Mouse (Mus musculus): ENCODE data around the gene Hcn1.

The Hcn1 gene

DNA sequence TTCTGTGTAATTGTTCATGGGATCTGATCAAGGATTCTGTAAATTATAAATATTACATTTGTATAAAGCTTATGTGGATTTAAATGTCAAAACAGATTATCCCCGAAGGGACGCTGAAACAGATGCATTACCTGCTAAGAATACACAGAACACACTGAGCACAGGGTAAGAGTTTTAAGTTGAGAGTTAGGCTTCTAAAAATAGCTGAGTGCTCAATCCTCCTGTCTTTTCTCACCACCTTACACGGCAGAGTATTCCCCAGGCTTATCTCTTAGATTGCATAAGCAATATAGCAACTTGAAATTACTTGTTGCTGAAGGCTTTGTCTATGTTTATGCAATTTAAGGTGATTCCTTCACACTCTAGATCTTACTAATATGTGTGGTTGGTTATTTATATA, 256.3 kb downstream of the Hcn1 start:
- no peak for DNase-seq (ENCODE audit: low read depth, low spot score)

DNA sequence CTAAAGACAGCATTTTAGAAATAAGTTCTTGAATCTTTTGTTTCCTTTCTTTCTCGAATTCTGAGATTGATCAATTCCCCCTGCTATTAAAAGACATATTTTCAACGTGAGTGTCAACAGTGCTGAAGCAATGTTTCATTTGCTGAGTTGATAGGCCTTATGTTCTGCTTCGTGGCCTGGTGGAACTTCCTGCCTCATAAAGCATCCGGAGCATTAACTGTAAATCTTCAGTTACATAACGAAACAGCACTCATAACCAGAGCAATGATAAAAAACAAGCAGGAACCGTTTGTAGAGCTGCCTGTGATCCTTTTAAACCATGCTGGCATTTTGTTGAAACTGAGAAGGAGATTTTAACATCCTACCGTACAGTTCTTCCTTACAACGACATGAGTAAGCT, 275.7 kb downstream of the Hcn1 start:
- DNase-seq (ENCODE audit: low read depth, low spot score) = no peak

- no peak for DNase-seq (ENCODE audit: low read depth, low spot score)
Measured at GRCm38 (mm10) chr13:117880471-117881225, 278.5 kb downstream of the Hcn1 start.

GRCm38 (mm10) chr13:117892076-117892475, 290.0 kb downstream of the Hcn1 start:
- no peak for DNase-seq (ENCODE audit: low read depth, low spot score)

GRCm38 (mm10) chr13:117898052-117898451, 295.9 kb downstream of the Hcn1 start:
- DNase-seq (ENCODE audit: low read depth, low spot score) = no peak

GRCm38 (mm10) chr13:117907801-117908200, 305.7 kb downstream of the Hcn1 start:
- DNase-seq (ENCODE audit: low read depth, low spot score) = no peak

DNA sequence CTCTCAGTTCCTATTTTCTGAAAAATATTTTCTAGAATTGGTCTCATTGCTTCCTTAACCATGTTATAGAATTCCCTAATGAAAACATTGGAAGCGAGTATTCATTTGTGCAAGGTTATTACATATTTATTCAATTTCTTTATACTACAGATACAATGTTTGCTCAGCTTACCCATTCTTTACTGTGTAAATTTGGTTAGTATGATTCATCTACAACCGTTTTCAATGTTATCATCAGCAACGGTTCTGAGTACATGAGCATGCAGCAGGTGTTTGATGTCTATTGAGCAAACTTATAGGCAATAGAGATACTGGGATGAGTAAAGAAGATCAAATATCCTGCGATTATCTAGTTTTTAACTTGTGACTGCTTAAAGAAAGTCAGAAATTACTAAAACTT, 327.6 kb downstream of the Hcn1 start:
- no peak for DNase-seq (ENCODE audit: low read depth, low spot score)

DNA sequence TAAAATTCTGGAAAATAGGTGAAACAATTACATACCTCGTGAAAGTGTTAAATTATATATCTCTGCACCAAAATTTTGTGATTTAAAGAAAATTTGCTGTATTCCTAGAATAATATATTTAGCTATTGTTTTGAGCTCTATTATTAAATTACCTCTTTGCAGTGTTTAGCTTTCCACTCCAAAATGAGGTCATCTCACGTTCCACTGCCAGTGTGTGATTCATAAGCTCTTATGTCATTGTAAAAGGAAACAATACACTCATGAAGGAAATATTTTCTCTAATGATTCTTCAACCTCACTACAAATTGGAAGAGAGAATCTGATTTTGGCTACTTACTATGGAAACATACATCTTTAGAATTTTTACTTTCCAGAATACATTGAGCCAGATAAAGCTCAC, 329.6 kb downstream of the Hcn1 start:
- DNase-seq (ENCODE audit: low read depth, low spot score) = no peak

- no peak for DNase-seq (ENCODE audit: low read depth, low spot score)
Measured at GRCm38 (mm10) chr13:117938761-117939160, 336.6 kb downstream of the Hcn1 start.

GRCm38 (mm10) chr13:117940536-117941280, 338.6 kb downstream of the Hcn1 start:
- no peak for DNase-seq (ENCODE audit: low read depth, low spot score)

DNA sequence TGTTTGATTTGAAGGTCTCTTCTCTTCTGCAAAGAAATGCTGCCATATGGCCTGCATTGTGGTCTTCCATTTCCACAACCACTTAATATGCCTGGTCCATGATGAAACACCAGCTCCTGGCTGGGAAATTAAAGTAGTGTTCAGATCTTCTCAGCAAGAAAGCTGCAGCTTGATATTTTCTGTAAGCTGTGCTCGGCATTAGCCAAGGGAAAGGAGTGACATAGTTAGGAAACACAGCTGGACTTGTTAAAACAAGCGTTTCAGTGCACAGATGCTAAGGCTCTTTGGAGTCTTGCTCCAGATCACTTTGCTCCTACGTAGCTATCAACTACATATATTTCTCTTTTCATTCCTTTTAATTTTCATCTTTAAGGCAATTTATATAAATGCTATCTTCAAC, 344.7 kb downstream of the Hcn1 start:
- DNase-seq (ENCODE audit: low read depth, low spot score) = no peak

DNA sequence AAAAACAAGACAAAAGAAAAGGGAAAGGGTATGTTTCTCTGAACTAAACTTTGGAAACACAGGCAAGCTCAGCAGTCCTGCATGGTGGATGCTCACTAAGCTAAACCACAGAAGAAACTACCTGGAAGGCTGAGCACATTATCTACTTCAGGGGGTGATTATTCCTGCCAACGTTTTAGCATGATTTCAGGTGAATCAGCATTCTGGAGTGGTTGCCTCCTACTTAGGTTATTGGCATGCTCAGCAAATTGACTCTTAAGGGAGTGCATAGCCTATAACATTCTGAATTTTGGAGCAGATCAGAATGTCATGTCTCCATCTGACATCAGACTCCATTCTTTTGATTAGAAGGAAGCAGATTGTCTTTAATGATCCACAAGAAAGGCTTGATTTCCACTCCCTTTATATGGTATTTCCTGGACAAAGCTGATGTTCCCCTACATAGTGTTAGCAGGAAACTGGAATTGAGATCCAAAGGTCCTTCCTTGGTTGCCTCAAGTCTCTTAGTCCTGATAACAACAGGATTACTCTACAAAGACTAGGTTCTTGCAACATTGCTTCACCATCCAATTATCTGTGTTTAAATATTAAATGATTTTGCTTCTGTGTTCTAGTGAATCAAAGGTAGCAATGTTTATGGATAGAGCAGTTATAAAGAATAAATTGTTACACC, 345.7 kb downstream of the Hcn1 start:
- no peak for DNase-seq (ENCODE audit: low read depth, low spot score)

GRCm38 (mm10) chr13:117958496-117959421, 356.6 kb downstream of the Hcn1 start:
- peak; percentile 92 for DNase-seq (ENCODE audit: low read depth, low spot score)

GRCm38 (mm10) chr13:117964620-117965019, 362.5 kb downstream of the Hcn1 start:
- DNase-seq (ENCODE audit: low read depth, low spot score) = no peak

- DNase-seq (ENCODE audit: low read depth, low spot score) = peak; percentile 17
Measured at GRCm38 (mm10) chr13:117975382-117975781, 373.3 kb downstream of the Hcn1 start.

DNA sequence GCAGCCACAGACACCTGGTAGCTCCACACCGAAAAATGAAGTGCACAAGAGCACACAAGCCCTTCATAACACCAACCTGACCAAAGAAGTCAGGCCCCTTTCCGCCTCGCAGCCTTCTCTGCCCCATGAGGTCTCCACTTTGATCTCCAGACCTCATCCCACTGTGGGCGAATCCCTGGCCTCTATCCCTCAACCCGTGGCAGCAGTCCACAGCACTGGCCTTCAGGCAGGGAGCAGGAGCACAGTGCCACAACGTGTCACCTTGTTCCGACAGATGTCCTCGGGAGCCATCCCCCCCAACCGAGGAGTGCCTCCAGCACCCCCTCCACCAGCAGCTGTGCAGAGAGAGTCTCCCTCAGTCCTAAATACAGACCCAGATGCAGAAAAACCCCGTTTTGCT, 373.7 kb downstream of the Hcn1 start:
- DNase-seq (ENCODE audit: low read depth, low spot score) = peak; percentile 17

DNA sequence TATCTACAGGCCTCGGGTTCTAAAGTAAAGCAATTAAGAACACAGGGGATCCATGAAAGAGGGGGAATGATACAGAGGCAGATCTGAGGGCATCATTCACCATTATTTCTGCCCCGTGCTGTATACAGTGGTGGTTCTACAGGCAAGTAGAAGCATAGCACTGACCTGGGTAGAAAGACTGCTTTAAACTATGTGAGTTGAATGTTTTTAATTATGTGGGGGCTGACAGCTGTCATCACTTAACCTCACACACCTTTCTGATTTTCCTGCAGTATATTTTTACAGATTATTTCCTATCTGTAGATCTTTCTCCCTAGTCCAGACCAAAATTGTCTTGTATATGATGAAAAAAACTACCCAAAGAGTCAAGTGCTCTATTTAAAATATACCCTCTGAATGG, 382.2 kb downstream of the Hcn1 start:
- DNase-seq (ENCODE audit: low read depth, low spot score) = no peak

DNA sequence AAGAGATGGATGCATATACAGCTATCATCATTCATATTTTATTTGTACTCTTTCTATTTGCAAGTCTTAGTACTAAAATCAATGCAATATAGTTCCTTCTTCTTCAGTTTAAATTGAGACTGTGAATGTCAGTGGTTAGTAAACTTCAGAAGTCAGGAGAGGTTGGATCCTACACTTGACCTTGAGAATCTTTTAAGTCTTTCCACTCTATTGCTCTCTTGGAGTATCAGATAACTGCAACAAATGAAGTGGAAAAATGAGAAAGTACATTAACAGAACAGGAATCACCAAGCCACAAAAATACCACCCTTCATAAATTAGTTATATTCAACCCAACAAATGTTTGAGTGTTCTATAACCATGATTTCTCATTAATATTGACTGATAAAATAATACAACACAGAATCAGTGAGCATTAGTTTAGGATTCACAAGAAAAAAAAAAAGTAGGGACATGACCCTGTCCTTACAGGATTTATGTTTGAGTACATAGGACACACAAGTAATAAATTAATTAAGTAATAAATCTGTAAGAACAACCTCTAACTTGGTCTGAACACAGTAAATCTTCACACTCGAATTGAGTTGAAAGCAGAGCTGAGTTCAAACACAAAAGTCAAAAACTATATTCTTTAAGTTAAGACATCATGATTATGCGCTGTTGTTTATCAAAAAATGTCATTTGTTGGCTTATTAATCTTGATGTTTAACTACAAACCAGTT, 397.8 kb downstream of the Hcn1 start:
- no peak for DNase-seq (ENCODE audit: low read depth, low spot score)

GRCm38 (mm10) chr13:118000538-118000937, 398.4 kb downstream of the Hcn1 start:
- no peak for DNase-seq (ENCODE audit: low read depth, low spot score)

- peak; percentile 54 for DNase-seq (ENCODE audit: low read depth, low spot score)
Measured at GRCm38 (mm10) chr13:118021176-118021575, 419.1 kb downstream of the Hcn1 start.

- DNase-seq (ENCODE audit: low read depth, low spot score) = peak; percentile 77
Measured at GRCm38 (mm10) chr13:118022891-118023290, 420.8 kb downstream of the Hcn1 start.
